Mouse (Mus musculus): ENCODE measurements at regions not wholly inside any gene's neighbourhood (a gene's known extent, or its start where the extent isn't known, plus 50 kb on each side); places are given as distances from the start of the nearest gene placed in this dataset.

- no peak for DNase-seq
Observed at GRCm38 (mm10) chr3:35027898-35028297, 377.7 kb downstream of the Sox2 start.

GRCm38 (mm10) chr3:35029924-35030323 is 379.7 kb downstream of the Sox2 start:
- no peak for DNase-seq

GRCm38 (mm10) chr3:35033587-35033986 is 383.4 kb downstream of the Sox2 start:
- DNase-seq: no peak

- DNase-seq: no peak
Observed at GRCm38 (mm10) chr3:35035234-35035633, 385.0 kb downstream of the Sox2 start.

GRCm38 (mm10) chr3:35043705-35044104 is 393.5 kb downstream of the Sox2 start:
- DNase-seq: no peak

GRCm38 (mm10) chr3:35059438-35059837 is 409.2 kb downstream of the Sox2 start:
- DNase-seq: no peak

- no peak for DNase-seq
Observed at GRCm38 (mm10) chr3:35060042-35060441, 409.8 kb downstream of the Sox2 start.

- no peak for DNase-seq
Observed at GRCm38 (mm10) chr3:35066824-35067223, 416.6 kb downstream of the Sox2 start.

GRCm38 (mm10) chr3:35068586-35068985 is 418.4 kb downstream of the Sox2 start:
- no peak for DNase-seq

- DNase-seq: no peak
Observed at GRCm38 (mm10) chr3:35071046-35071445, 420.8 kb downstream of the Sox2 start.

- DNase-seq: no peak
Observed at GRCm38 (mm10) chr3:35079887-35080286, 429.7 kb downstream of the Sox2 start.

GRCm38 (mm10) chr3:35084091-35084867 is 434.1 kb downstream of the Sox2 start:
- DNase-seq: peak; percentile 55

GRCm38 (mm10) chr3:35088241-35089080 is 438.3 kb downstream of the Sox2 start:
- no peak for DNase-seq

GRCm38 (mm10) chr3:35090496-35091133 is 440.4 kb downstream of the Sox2 start:
- peak; percentile 43 for DNase-seq

- no peak for DNase-seq
Observed at GRCm38 (mm10) chr3:35093001-35093400, 442.8 kb downstream of the Sox2 start.

GRCm38 (mm10) chr3:35095221-35095620 is 445.0 kb downstream of the Sox2 start:
- no peak for DNase-seq

GRCm38 (mm10) chr3:35096381-35096780 is 446.2 kb downstream of the Sox2 start:
- no peak for DNase-seq

- DNase-seq: no peak
Observed at GRCm38 (mm10) chr3:35097766-35098165, 447.6 kb downstream of the Sox2 start.

GRCm38 (mm10) chr3:35099226-35099625 is 449.0 kb downstream of the Sox2 start:
- no peak for DNase-seq

GRCm38 (mm10) chr3:35099876-35100420 is 449.7 kb downstream of the Sox2 start:
- no peak for DNase-seq

GRCm38 (mm10) chr3:35101286-35101685 is 451.1 kb downstream of the Sox2 start:
- no peak for DNase-seq

- DNase-seq: no peak
Observed at GRCm38 (mm10) chr3:35101951-35102350, 451.7 kb downstream of the Sox2 start.

Data from heart, postnatal 4 days (tissue).